In the genomic region with DNA sequence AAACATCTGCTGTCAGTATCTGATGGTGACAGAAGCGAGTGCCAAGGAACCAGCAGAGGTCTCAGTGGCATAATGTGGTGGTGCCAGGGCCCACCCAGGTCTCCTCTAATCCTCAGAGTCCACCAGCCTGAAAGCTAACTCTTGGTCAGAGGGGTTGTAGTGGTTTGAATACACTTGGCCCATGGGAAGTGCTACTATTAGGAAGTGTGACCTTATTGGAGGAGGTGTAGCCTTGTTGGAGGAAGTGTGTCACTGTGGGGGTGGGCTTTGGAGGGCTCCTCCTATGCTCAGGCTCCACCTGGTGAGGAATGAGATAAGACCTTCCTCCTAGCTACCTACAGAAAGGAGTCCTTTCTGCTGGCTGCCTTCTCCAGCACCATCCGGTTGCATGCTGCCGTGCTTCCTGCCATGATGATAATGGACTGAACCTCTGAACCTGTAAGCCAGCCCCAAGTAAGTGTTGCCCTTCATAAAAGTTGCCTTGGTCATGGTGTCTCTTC, we compare ENCODE assay signal across 16 mouse cellular contexts.
"Had no signal": no experiment of that assay in that cellular context is flagged by ENCODE, and none has a peak within 500 bp of the region (broad histone marks: within the 10 kb centered on the region; RNA-seq: fewer than 3 reads in every experiment).

No protein-coding gene starts in this region.

- H3K27me3 ChIP-seq: neural tube, embryonic 13.5 days; neural tube, embryonic 15.5 days; stomach, embryonic 15.5 days had no signal

- H3K9ac ChIP-seq: neural tube, embryonic 13.5 days; neural tube, embryonic 15.5 days; stomach, embryonic 15.5 days had no signal

- H3K4me3 ChIP-seq: neural tube, embryonic 13.5 days; neural tube, embryonic 15.5 days; stomach, embryonic 15.5 days had no signal

- H3K4me2 ChIP-seq: neural tube, embryonic 13.5 days; neural tube, embryonic 15.5 days; stomach, embryonic 15.5 days had no signal

- DNase-seq: retina, postnatal 1 day; right cerebral cortex, adult 18-20 months; right cerebral cortex, postnatal 14 days; right cerebral cortex, postnatal 25 days; right cerebral cortex, postnatal 4 days; spleen, adult 18-20 months; thymus, adult 18-20 months; thymus, adult 2 months; thymus, postnatal 14 days; thymus, postnatal 25 days; thymus, postnatal 36 days; thymus, postnatal 4 days had no signal

- H3K36me3 ChIP-seq: neural tube, embryonic 13.5 days; neural tube, embryonic 15.5 days; stomach, embryonic 15.5 days had no signal

- H3K27ac ChIP-seq: neural tube, embryonic 13.5 days; neural tube, embryonic 15.5 days; stomach, embryonic 15.5 days; stomach, postnatal 0 days had no signal

- H3K9me3 ChIP-seq: neural tube, embryonic 13.5 days; neural tube, embryonic 15.5 days; stomach, embryonic 15.5 days had no signal
